Mouse (Mus musculus) adrenal gland, postnatal 36 days (tissue): ENCODE data around the gene Olfml2a. TPM values are rescaled to one million over a fixed set of nuclear protein-coding genes. Genes with fewer than 3 reads are reported as not detected.

Source experiments
- DNase-seq, 2 experiments: peaks; one replicate each; pipeline ENCODE4 v3.0.0; 2021; ENCODE audit warnings: mixed read lengths in 1 of 2
- long read RNA-seq, 2 experiments: library from polyadenylated mRNA; stranded (forward); transcript quantifications; one replicate each; pipeline ENCODE4 v2.0.0; 2021; ENCODE audit warnings: borderline sequencing depth in 2 of 2
- total RNA-seq, 2 experiments: library from RNA; stranded (reverse); gene quantifications; 2 replicates each; pipeline ENCODE4 v1.2.3; 2021

Gene Olfml2a
- total RNA-seq: 10 to 100 TPM in 1 of 2 experiments, 1 to 10 TPM in 1; 9.1 to 13.0 TPM
- long read RNA-seq, experiment 1: 0 reads
- long read RNA-seq, experiment 2, full-length matches to known transcripts: 1 of 3 reads
- long read RNA-seq, experiment 2, partial matches to known transcripts: 2 of 3 reads
- long read RNA-seq, experiment 2, other reads (novel, unspliced or antisense): 0 of 3 reads

- DNase-seq: peak; percentile 88 to 92
Observed at GRCm38 (mm10) chr2:38931851-38932667, at the start of gene Olfml2a. Olfml2a (plus strand) TSS chr2:38931978.

DNA sequence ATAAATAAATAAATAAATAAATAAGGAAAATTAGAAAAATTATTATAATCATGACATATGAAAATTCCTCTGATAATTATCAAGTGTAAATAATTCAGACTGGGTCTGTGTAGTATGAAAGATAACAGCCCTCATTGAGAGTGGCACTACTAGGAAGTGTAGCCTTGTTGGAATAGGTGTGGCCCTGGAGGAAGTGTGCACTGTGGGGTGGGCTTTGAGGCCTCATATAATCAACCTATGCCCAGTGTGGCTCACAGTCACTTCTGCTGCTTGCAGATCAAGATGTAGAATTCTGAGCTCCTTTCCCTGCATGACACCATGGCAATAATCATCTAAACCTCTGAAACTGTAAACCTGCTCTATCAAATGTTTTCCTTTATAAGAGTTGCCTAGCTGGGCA is 28.9 kb upstream of the Olfml2a start:
- no peak for DNase-seq

GRCm38 (mm10) chr2:38904290-38904689 is 27.5 kb upstream of the Olfml2a start:
- DNase-seq: no peak

- DNase-seq: peak; percentile 61 to 64
Observed at GRCm38 (mm10) chr2:38906097-38906496, 25.7 kb upstream of the Olfml2a start.

DNA sequence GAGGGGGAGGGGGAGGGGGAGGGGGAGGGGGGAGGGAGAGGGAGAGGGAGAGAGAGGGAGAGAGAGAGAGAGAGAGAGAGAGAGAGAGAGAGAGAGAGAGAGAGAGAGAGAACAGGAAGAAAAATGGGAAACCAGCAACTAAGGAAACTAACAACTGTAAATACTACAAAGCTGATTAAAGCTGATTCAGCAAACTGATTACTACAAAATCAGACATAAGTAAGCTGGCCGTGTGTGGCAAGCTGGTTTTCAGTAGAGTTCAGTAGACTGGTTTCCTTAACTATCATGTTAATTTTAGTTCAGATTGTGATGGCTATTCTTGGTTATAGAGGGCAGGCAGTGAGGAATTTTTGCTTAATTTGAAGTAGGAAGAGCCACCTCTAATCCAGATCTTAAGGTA is 23.2 kb upstream of the Olfml2a start:
- DNase-seq: no peak

DNA sequence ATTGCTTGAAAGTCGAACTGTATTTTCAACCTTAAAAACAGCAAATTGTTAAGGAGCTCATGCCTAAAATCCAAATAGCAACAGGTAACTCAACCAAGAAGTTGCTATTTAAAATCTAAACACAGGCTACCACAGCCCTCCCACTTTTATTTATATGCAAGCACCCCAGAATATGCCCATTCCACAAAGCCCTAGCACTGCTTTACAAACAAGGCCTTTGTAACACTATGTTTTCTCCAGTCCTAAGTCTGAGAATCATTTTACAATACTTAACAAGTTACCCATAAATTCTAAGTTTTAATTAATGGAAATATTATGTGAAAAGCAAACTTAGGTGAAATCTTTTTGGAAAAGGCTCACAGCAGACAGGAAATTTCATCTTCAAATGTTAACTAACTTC is 17.3 kb upstream of the Olfml2a start:
- DNase-seq: no peak

GRCm38 (mm10) chr2:38914965-38915364 is 16.8 kb upstream of the Olfml2a start:
- DNase-seq: no peak

DNA sequence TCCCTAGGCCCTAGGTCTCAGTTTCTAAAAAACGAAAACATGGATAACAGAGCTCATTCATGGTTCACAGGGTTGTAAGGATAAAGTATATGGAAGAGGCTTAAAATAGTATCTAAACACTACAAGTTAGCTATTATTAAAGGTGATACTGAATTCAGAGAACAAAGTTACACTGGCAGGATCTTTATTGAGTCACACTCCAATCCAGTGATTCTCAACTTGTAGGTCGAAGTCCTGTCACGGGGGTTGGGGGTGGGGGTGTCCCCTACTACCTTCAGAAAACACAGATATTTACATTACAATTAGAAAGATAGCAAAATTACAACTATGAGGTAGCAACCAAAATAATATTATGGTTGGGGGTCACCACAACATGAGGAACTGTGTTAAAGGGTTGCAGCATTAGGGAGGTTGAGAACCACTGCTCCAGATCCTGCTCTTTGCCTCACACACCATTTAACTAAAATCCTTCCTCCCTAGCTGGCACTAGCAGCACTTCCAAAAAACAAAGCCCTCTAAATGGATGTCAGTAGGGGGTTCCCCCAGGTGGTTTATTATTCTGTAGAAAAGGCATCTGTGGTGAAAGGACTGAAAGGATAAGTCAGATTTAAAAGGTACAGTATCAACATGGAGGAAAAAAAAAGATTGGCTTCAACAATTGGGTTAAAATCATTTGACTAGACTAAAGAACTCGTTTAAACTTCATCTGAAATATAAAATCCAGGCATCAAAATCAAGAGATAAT is 14.7 kb upstream of the Olfml2a start:
- DNase-seq: no peak

GRCm38 (mm10) chr2:38921374-38921773 is 10.4 kb upstream of the Olfml2a start:
- DNase-seq: no peak

DNA sequence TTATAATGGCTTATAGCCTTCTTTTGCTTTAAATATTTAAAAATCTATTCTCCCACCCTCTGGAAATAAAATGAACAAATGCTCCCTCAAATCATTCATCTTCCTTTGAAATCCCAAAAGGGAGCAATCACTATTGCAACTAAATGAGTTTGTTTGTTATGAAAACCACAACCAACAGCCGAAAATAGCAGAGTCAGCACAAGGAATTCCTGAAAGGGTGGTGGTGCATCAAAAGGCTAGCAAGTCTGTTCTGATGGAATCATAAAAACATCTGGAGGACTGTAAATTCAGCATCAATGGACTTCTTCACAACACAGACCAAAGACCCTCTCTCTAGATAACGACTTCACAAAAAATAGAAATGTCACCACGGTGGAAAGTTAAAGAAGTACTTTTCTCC is 8.3 kb upstream of the Olfml2a start:
- DNase-seq: no peak

GRCm38 (mm10) chr2:38923911-38924310 is 7.9 kb upstream of the Olfml2a start:
- no peak for DNase-seq

DNA sequence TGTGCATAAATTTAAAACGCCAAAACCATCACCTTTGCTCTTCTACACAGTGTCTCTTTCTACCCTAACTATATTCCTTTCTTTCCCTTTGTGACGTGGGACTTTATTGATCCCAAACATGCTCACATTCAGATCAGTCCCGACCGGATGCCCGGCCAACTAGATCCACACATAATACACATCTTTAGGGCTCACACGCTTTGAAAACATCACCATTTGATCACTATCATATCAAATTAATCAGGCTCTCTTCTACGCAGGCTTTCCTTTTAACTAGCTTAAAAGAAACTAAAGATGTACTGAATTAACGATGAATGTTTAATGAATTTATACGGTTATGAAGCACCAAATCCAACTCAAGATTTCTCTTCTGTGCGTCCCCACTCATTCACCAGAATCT is 7.2 kb upstream of the Olfml2a start:
- no peak for DNase-seq

DNA sequence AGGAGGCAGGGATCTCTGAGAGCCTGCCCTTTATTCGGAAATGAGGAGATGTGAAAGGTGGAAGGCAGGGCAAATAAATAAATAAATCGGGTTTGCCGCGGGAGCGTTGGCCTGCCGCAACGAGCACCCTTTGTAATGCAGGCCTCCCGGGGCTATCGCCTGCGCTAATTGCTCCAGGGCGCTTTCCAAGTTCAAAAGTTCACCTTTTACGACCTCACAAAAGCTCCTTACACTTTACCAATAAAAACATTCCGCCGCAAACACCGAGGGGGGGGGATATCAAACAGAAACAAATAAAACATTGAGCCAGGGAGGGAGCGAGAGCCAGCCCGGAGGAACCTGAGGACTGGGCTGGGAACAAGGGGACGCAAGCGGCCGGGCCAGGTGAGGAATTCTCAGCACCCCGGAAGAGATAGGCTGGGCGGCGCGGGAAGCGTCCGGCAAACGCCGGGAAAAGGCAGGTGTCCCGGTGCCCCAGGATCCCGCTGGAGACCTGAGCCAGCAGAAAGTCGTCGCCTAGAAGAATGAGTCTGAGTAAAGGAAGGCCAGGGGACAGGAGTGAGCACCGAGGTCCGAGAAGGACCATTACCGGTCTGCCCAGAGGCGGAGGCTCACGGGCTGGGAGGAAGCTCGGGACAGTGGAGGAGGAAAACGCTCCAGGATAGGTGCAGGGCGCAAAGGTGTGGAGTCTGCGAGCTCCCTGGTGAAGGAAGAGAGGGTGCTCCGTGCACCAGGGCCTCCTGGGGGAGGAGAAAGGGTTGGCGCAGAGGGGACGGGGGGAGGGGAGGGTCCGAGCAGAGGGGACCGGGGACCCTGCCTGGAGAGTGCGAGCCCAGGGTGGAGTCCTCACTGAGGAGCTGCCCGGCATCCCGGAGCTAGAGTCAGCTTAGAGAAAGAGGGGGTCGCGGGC is 6.4 kb upstream of the Olfml2a start:
- DNase-seq: peak; percentile 32 to 40

DNA sequence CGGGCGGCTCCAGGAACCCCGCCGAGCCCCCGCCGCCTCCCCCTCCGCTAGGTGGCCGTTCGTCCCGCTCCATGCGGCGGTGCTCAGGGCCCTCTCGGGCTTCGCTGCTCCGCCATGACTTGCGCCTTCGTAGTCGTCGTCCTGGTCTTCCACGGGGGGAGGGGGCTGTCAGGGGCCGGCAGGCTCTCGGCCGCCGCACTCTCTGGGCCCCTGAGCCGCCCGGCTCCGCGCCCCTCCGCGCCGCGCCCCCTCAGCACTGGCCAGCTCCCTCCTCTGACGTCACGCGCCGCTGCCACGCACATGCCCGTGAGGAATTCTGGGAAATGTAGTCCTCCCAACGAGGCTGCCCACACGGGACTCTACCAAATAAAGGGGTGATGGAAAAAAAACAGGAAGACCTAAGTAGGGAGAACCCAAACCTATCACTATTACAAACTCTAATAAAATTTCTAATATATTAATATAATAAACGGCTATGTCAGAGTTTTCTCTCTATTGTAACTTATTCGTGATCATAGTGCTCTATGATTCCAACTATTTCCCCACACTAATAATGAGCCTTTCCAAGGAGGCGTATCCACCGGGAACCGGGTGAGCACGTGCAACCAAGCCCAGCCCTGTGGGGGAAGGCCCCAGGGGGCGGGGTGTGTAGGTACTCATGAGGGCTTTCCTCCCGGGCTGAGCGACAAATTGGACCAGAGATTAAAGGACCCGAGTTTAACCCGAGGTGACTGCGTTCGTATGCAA is 5.5 kb upstream of the Olfml2a start:
- peak; percentile 94 to 97 for DNase-seq

GRCm38 (mm10) chr2:38927115-38927979 is 4.4 kb upstream of the Olfml2a start, which contains the start of gene Nr6a1:
Nr6a1 (minus strand) TSS chr2:38927688.
- peak; percentile 84 to 88 for DNase-seq

- DNase-seq: no peak
Observed at GRCm38 (mm10) chr2:38930269-38930668, 1.5 kb upstream of the Olfml2a start.

- DNase-seq: no peak
Observed at GRCm38 (mm10) chr2:38933931-38934330, 2.2 kb downstream of the Olfml2a start.

DNA sequence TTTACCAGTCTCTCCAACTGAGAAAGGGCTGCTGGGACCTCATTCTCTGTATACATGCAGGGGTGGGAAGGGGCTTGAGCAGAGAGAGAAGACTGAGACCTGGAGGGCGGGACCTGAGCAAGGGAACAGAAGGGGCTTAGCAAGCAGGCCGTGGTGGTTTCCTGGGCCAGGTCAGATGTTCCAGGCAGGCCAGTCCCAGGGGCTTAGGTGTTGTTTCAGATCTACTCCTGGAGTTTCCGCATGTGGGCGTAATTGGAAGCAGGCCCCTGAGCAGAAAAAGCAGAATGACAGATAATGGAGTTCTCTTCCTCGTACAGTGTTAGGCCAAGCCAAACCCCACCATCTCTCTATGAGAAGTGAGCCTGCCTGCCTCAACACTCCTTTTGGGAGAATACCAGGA is 3.2 kb downstream of the Olfml2a start:
- no peak for DNase-seq

- DNase-seq: no peak
Observed at GRCm38 (mm10) chr2:38936721-38937378, 5.1 kb downstream of the Olfml2a start.

DNA sequence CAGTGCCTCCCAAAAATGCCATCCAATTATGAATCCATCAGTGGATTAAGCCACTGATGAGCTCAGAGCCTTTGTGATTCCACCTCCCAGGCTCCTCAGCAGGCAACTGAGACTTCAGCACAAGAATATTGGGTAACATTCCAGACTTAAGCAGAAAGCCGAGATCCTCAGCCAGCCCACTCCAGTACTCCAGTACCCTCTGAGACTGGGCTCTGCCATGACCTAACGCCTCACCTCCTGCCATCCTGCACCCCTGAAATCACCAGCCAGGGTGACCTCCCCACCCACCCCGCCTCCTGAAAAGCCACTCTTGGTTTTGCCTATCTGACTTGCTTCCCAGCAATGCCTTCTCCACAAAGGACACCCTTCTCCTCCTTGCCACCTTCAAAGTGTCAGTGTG is 5.6 kb downstream of the Olfml2a start:
- no peak for DNase-seq
